Mouse (Mus musculus): ENCODE results near the gene Bcl2l13.
"Not testable (repeated sequence)": the region's sequence is repeated elsewhere in the genome, so short reads cannot be mapped to it uniquely, and the experiment has no call there.

Gene Bcl2l13

DNA sequence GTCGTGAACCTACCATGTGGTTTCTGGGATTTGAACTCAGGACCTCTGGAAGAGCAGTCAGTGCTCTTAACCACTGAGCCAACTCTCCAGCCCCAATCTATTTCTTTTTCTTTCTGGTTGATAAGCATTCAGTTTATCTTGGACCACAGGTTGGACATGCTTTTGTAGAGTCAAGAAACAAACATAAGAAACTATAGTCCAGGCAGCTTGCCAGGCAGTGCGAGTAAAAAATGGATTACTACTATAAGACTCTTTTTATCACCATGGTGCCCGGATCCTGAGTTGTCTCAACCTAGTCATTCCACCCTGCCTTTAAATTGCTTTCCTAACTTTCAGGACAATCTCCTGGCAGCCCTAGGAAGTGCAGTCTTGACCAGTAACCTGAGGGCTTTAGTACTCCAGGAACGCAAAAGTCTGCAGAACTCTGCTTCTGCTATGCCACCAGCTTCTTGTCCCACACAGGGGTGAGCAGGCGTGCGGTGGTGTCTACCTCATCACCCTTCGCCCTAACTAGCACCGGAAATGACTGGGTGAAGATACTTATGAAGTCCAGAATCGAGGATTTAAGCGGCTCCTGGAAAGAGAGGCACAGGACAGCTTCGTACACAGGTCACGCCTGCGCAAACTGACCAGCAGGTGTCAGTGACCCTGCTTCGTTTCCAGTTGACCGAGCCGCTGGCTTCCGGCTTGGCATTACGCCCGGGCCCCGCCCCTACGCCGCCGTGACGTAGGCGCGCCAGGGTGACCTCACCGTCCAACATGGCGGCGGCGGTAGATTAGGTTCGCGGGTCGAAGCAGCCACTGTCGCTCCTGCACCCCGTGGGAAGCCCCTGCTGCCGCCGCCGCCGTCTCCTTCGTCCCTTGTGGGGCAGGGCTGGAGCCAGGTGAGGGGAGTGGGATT is at the start of gene Bcl2l13:
Gene Bcl2l13 (plus strand): TSS at position 739 of the 901 bp plus-strand sequence.
- in situ Hi-C loops (cut with MboI, MseI): no loop called here

DNA sequence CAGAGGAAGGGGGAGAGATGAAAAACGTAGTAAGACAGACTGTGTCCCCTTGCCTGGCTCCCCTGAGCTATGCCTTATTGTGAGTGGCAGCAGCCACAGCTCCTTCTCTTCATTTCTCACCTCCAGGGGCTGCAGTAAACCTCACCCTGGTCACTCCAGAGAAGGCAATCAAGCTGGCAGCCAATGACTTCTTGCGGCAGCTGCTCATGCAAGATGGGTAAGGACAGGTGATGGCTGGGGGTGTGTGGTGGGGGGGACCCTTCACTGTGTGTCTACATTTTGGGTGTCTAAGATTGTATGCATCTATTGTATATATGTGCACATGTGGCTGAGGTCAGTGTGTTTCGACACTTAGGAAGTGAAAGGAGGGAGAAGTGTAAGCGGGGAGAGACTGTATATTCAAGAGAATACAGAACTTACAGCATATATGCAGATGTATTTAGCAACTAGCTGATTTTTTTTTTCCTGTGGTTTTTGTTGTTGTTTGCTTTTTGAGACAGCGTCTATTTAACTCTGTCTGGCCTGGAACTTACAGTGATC is 47.9 kb upstream of the Bcl2l13 start:
- in situ Hi-C loops (cut with MboI, MseI): no loop called here

DNA sequence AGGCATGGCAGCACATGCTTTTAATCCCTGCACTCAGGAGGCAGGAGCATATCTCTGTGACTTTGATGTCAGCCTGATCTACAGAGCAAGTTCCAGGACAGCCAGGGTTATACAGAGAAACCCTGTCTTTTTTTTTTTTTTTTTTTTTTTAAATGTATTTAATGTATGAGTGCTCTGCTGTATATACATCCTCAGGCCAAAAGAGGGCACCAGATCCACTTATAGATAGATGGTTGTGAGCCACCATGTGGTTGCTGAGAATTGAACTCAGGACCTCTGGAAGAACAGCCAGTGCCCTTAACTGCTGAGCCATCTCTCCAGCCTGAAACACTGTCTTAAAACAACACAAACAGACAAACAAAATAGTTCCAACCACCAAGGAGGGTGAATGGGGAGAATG is 47.1 kb upstream of the Bcl2l13 start:
- in situ Hi-C loops (cut with MboI, MseI): no loop called here

GRCm38 (mm10) chr6:120790153-120790552 is 45.9 kb upstream of the Bcl2l13 start:
- in situ Hi-C loops (cut with MboI, MseI): no loop called here

GRCm38 (mm10) chr6:120790717-120791116 is 45.3 kb upstream of the Bcl2l13 start:
- in situ Hi-C loops (cut with MboI, MseI): no loop called here

GRCm38 (mm10) chr6:120792947-120793346 is 43.1 kb upstream of the Bcl2l13 start:
- in situ Hi-C loops (cut with MboI, MseI): no loop called here

DNA sequence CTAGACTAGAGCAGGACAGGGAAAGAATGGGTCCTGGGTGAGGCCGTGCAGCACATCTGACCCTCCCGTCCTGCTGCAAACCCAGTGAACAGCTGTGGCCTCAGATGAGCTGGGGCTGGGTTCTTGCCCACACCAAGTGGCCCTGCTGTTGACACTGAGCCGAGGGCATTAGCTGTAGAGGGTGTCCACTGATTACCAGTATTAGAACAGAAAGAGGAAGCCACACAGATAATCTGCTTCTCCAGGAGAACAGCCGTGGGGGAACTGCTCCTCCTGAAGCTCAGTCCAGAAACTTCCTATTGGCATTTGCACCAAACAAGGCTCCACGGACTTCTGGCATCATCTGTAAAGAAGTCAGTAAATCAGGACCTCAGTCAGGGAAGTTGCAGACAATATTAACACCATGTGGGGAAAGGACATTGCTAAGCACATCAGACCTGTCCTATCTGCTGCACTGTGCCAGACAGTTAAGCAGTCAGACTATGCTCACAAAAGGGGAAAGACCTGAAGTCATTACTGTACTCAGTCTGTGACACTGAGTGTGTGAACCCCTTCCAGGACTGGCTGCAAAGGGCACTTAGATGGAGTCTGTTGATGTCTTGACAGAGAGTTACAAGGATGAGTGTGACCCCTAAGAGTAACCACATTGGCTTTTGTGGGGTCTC is 40.5 kb upstream of the Bcl2l13 start:
- in situ Hi-C loops (cut with MboI, MseI): no loop called here

GRCm38 (mm10) chr6:120796111-120796510 is 39.9 kb upstream of the Bcl2l13 start:
- in situ Hi-C loops (cut with MboI, MseI): no loop called here

DNA sequence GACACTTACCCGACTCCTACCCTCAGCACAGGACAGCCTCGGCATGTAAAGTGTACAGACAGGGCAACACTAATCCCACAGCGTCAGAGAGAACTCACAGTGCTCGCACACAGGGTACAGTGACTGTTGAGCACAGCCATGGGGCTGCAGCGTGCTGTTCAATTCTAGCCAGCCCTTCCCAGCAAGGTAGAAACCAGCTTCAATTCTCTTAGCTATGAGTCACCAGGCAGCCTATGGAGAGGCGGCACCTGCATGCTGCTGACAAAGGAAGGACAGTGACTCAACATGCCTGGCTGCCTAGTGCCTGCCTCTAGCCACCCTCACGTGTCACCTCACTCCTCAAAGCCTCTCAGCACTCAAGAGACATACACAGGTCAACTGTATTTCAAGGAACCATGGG is 38.0 kb upstream of the Bcl2l13 start:
- in situ Hi-C loops (cut with MboI, MseI): no loop called here

DNA sequence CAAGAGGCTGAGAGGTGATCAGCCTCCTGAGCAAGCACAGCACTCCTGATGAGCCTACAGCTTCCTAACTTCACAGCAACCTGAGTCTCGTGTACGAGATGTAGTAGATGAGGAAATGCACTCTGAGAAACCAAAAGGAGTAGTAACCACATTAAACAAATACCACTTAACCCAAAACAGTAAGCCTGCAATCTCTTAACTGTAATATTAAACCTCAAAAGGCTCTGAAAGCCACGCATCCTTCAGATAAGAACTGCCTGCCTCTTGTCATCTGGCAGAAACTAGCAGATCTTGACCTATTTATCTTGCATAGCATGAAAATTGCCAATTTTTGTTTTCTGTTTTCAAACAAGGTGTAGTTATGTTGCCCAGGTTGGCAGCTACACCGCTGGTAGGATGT is 37.1 kb upstream of the Bcl2l13 start:
- in situ Hi-C loops (cut with MboI, MseI): no loop called here

GRCm38 (mm10) chr6:120799581-120800041 is 36.4 kb upstream of the Bcl2l13 start:
- in situ Hi-C loops (cut with MboI, MseI): no loop called here

- in situ Hi-C loops (cut with MboI, MseI): no loop called here
Observed at GRCm38 (mm10) chr6:120806999-120807737, 28.8 kb upstream of the Bcl2l13 start.

- in situ Hi-C loops (cut with MboI, MseI): no loop called here
Observed at GRCm38 (mm10) chr6:120807738-120808081, 28.3 kb upstream of the Bcl2l13 start.

- in situ Hi-C loops (cut with MboI, MseI): not testable (repeated sequence)
Observed at GRCm38 (mm10) chr6:120811999-120812398, 24.0 kb upstream of the Bcl2l13 start.

DNA sequence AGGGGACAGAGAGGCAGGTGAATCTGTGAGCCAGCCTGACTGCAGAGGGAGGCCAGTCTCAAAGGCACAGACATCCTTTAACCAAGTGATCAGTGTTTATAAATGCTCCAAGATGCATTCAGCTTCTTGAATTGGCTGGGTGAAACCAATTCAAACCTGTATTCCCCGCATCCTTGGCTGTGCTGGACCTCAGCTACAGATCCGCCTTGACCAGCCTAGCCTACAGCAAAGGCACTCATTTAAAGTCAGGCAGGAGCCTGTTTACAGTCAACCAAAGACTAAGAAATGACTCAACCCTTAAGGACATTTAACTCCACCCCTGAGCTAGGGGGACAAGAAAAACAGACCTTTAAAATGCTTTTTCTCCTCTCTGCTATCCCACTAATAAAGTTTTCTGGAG is 16.7 kb upstream of the Bcl2l13 start:
- in situ Hi-C loops (cut with MboI, MseI): no loop called here

DNA sequence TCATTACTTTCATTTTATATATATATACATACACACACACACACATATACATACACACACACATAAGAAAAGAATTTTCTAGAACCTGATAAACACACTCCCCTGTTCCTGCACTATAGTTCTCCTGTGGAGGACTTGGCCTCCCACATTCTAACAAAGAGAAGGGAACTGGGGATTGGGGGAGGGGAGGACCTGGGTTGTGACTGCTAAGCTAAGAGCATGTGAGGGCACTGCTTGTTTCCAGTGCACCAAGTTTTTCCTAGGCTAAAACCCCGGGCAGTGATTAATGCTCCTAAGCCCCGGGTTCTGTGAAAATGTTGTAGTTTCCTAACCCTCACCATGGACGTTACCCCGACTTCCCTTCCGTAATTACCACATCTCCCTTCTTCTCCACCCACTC is 15.9 kb upstream of the Bcl2l13 start:
- in situ Hi-C loops (cut with MboI, MseI): no loop called here

DNA sequence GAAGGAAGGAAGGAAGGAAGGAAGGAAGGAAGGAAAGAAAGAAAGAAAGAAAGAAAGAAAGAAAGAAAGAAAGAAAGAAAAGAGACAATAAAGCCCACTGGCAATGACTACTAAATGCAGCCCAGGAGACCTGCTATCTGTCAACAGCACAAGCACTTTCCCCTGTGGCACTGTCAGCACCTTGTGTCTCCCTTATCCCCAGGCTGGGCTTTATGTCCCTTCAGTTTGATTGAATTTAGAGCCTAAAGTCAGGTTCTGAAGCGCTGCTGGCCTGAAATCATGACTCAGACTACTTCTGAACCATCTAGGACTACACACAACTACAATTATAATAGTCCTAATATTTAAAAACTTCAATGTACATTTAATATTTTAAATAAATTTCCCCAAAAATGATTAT is 15.1 kb upstream of the Bcl2l13 start:
- in situ Hi-C loops (cut with MboI, MseI): no loop called here

GRCm38 (mm10) chr6:120821715-120822114 is 14.3 kb upstream of the Bcl2l13 start:
- in situ Hi-C loops (cut with MboI, MseI): no loop called here

DNA sequence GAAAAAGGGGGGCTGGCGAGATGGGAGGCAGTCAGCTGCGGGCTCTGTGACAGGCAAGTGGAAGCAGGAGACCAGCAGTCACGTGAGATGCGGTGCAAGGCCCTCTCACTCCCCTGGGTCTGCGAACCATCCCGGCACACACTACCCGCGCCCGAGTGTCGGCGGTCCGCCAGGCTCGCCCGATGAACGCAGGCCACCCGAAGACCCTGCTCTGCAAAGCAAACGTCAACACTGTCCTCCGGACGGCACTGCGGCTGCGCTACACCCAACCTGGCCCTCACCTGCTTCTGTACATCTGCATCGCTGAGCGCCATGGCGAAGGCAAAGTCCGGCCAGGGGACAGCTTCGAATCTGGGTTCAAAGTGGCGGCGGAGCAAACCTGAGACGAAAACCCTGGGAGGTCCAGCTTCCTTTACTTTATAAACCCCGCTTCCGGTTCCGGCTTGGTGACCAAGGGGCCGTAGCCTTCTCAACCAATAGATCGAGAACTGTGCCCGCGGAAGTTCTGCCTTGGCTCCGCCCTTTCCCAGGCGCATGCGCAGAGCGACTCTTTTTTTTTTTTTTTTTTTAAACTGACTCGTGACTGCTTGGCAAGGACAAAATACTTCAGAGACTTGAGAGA is 13.6 kb upstream of the Bcl2l13 start, which contains the start of gene Atp6v1e1:
Gene Atp6v1e1 (minus strand): TSS at position 487 of the 622 bp plus-strand sequence.
- in situ Hi-C loops (cut with MboI, MseI): no loop called here

DNA sequence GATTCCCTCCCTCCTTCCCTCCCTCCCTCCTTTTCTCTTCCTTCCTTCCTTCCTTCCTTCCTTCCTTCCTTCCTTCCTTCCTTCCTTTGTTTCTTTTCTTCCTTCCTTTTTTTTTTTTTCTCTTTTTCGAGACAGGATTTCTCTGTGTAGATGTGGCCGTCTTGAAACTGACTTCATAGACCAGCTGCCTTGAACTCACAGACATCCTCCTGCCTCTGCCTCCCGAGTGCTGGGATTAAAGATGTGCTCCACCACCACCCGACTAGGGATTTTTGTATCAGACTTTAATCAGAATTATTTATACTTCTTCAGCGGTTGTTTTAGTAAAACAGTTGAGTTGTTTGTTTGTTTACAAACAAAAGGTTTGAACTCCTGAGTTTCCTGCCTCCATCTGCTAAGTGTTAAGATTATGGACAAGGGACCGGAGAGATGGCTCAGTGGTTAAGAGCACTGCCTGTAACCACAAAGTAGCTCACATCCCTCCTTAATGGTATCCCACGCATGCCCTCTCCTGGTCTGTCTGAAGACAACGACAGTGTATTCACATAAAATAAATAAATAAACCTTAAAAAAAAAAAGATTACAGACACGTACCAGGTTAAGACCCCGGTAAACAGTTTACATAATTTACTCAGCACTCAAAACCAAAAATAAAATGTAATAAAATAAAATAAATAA is 12.9 kb upstream of the Bcl2l13 start:
- in situ Hi-C loops (cut with MboI, MseI): no loop called here

DNA sequence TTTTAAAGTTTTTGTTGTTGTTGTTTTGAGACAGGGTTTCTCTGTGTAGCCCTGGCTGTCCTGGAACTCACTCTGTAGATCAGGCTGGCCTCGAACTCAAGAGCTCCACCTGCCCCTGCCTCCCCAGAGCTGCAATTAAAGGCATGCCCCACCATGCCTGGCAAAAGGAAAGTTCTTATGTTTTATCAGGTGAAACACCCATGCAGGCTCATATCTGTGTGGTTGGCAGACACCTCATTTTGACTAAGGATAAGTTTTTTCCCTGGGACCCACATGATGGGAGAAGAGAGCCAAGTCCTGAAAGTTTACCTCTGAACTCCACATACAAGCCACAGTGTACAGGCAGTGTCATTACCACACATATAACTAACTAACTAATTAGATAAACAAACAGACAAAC is 6.0 kb upstream of the Bcl2l13 start:
- in situ Hi-C loops (cut with MboI, MseI): no loop called here

All from T-helper 1 cell (primary cell).